Mouse (Mus musculus): ENCODE results near the gene Bicra.

DNA sequence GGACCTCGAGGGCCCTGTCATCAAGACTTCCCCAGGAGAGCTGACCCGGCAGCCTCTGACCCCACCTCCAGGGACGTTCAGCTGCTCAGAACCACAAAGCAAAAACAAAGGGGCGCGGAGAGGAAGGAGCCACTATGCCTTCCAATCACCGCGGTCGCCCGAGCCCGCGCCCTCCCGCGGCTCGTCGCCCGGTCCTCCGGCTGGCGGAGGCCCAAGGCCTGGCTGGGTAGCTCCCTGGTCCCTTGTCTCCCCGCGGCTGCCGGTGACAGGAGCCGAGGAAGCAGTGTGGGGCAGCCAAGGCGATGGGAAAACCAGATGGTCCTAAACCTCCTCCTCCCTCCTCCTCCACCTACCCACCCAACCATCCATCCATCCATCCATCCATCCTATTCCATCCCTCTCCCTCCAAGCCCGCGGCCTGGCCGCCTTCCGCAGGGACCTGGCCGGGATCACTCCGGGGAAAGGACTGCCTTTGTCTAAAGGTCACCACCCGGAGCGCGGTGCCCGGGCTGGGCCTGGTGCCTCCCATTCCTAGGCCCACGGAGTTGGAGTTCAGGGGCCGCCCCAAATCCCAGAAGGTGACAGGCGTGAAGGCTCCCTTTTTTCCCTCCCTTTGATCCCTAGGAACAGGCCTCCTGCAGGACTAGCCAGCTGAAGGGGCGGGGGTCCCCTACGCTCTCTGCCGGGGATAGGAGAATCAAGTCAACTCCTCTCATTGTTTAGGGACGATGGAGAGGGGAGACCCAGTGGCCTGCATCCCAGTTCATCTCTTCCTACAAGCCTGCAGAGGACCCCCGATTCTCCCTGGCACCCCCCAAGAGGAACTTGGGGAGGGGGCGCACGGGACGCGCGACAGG lies 1.0 kb downstream of the Bicra start:
- TF ChIP-seq POLR2A (IDR thresholded peaks at IDR 0.05; ENCODE audit: borderline replicate concordance, low read depth, low read length), result no peak
- no peak for TF ChIP-seq CTCF (IDR thresholded peaks at IDR 0.05; ENCODE audit: low read depth, low read length)
